Mouse (Mus musculus) lung, postnatal 0 days (tissue): ENCODE data around the gene Cxcl2. TPM values are rescaled to one million over a fixed set of nuclear protein-coding genes. Genes with fewer than 3 reads are reported as not detected.

Experiments
- ATAC-seq: fragments of 200-750 bp; cut with Nextera tagmentation; 2 replicates; pipeline ENCODE4 v1.8.0; 2017; ENCODE audit warnings: moderate library complexity
- DNase-seq: peaks from one replicate; pipeline ENCODE4 v3.0.0-alpha.2; 2016; ENCODE audit warnings: low spot score
- H3K27ac ChIP-seq: fragments of 300-500 bp; sonication (generic); 2 replicates; pipeline ENCODE4 v1.5.1; 2014; ENCODE audit warnings: antibody characterized with exemption, mild to moderate bottlenecking, low read length, mixed read lengths
- H3K27me3 ChIP-seq: fragments of 300-500 bp; sonication (generic); replicated peaks from 2 replicates; pipeline ENCODE4 v1.6.1; 2014; ENCODE audit warnings: low read length, mixed read lengths; ENCODE audit not compliant: insufficient read depth
- H3K36me3 ChIP-seq: fragments of 300-500 bp; sonication (generic); 2 replicates; pipeline ENCODE4 v1.6.1; 2014; ENCODE audit warnings: low read length, mixed read lengths; ENCODE audit not compliant: insufficient read depth
- H3K4me1 ChIP-seq: fragments of 300-500 bp; sonication (generic); 2 replicates; pipeline ENCODE4 v1.6.1; 2014; ENCODE audit warnings: antibody characterized with exemption, low read depth, low read length, mixed read lengths; ENCODE audit not compliant: insufficient read depth
- H3K4me2 ChIP-seq: fragments of 300-500 bp; sonication (generic); replicated peaks from 2 replicates; pipeline ENCODE4 v1.6.1; 2014; ENCODE audit warnings: low read depth, mild to moderate bottlenecking, low read length, moderate library complexity, mixed read lengths
- H3K4me3 ChIP-seq: fragments of 300-500 bp; sonication (generic); 2 replicates; pipeline ENCODE4 v1.5.1; 2014; ENCODE audit warnings: low read depth, low read length
- H3K9ac ChIP-seq: fragments of 300-500 bp; sonication (generic); replicated peaks from 2 replicates; pipeline ENCODE4 v1.6.1; 2014; ENCODE audit warnings: low read depth, mild to moderate bottlenecking
- H3K9me3 ChIP-seq: fragments of 300-500 bp; sonication (generic); 2 replicates; pipeline ENCODE4 v1.6.1; 2016; ENCODE audit warnings: low read length, mixed read lengths
- CTCF ChIP-seq: IDR thresholded peaks from 2 replicates; pipeline ENCODE4 v1.5.1; 2016; ENCODE audit warnings: antibody characterized with exemption, mild to moderate bottlenecking
- EP300 ChIP-seq: IDR thresholded peaks from 2 replicates; pipeline ENCODE4 v1.6.1; 2016; ENCODE audit warnings: antibody characterized with exemption, mild to moderate bottlenecking, control low read depth
- WGBS: fragments of 180-500 bp; shearing (Covaris S2); extraction: QIAGEN DNeasy Blood & Tissue Kit; methylation state at CpG from one replicate; pipeline ENCODE4 v1.1.7; 2014; 5-methylcytosine and 5-hydroxymethylcytosine counted together
- polyA plus RNA-seq: library from polyadenylated mRNA; unstranded; fragments of >200 nt; fragmentation: Nextera tagmentation; extraction: Ambion mirVana; gene quantifications from 2 replicates; pipeline ENCODE4 v1.2.1, GENCODE M21; 2015

Cxcl2 gene
- polyA plus RNA-seq, 1 experiment from 2014 or later = 0.35 TPM

- H3K4me1 ChIP-seq = no peaks in the 10 kb centered on the region; the same call in 1 of the 2 replicates
- H3K36me3 ChIP-seq = no peaks in the 10 kb centered on the region
- no peak overlapping the region for H3K9ac ChIP-seq
- no peak overlapping the region for H3K4me3 ChIP-seq
- ATAC-seq (no peak), DNase-seq (no peak)
- H3K4me2 ChIP-seq = no peak overlapping the region
- H3K27me3 ChIP-seq = no peaks in the 10 kb centered on the region
- no peaks in the 10 kb centered on the region for H3K9me3 ChIP-seq
- H3K27ac ChIP-seq = no peak overlapping the region
- 82% methylated on average over 7 of the region's 7 CpGs for WGBS
- TF ChIP-seq CTCF = no peak
- TF ChIP-seq EP300 = no peak
Measured at GRCm38 (mm10) chr5:90880335-90880850, 23.3 kb upstream of the Cxcl2 start.

- DNase-seq = no peak
- TF ChIP-seq CTCF (no peak), EP300 (no peak)
- no peak overlapping the region for H3K4me3 ChIP-seq
- no peak overlapping the region for H3K27ac ChIP-seq
- no peaks in the 10 kb centered on the region for H3K36me3 ChIP-seq
- 83% methylated on average over 4 of the region's 4 CpGs for WGBS
- no peaks in the 10 kb centered on the region for H3K27me3 ChIP-seq
- no peak for ATAC-seq
- H3K9ac ChIP-seq = no peak overlapping the region
- no peak overlapping the region for H3K4me2 ChIP-seq
- no peaks in the 10 kb centered on the region; the same call in 1 of the 2 replicates for H3K4me1 ChIP-seq
- H3K9me3 ChIP-seq = no peaks in the 10 kb centered on the region
Measured at GRCm38 (mm10) chr5:90881021-90881420, 22.6 kb upstream of the Cxcl2 start.

GRCm38 (mm10) chr5:90881682-90882081 lies 22.0 kb upstream of the Cxcl2 start:
- ATAC-seq (peak; percentile 62), DNase-seq (peak; percentile 61)
- H3K4me2 ChIP-seq = no peak overlapping the region
- H3K36me3 ChIP-seq = no peaks in the 10 kb centered on the region
- H3K4me3 ChIP-seq = no peak overlapping the region
- H3K27me3 ChIP-seq = no peaks in the 10 kb centered on the region
- H3K9ac ChIP-seq = no peak overlapping the region
- 72% methylated on average over 5 of the region's 5 CpGs for WGBS
- no peaks in the 10 kb centered on the region; the same call in 1 of the 2 replicates for H3K4me1 ChIP-seq
- no peaks in the 10 kb centered on the region for H3K9me3 ChIP-seq
- H3K27ac ChIP-seq = no peak overlapping the region
- TF ChIP-seq CTCF (no peak), EP300 (no peak)

- no peaks in the 10 kb centered on the region for H3K9me3 ChIP-seq
- H3K4me1 ChIP-seq = no peaks in the 10 kb centered on the region; the same call in 1 of the 2 replicates
- ATAC-seq = no peak
- TF ChIP-seq EP300 (no peak), CTCF (no peak)
- H3K4me2 ChIP-seq = no peak overlapping the region
- H3K4me3 ChIP-seq = no peak overlapping the region
- no peaks in the 10 kb centered on the region for H3K36me3 ChIP-seq
- 83% methylated on average over 5 of the region's 5 CpGs for WGBS
- no peak overlapping the region for H3K27ac ChIP-seq
- no peak for DNase-seq
- H3K27me3 ChIP-seq = no peaks in the 10 kb centered on the region
- H3K9ac ChIP-seq = no peak overlapping the region
Measured at GRCm38 (mm10) chr5:90882146-90882545, 21.5 kb upstream of the Cxcl2 start.

- no peak overlapping the region for H3K27ac ChIP-seq
- DNase-seq = peak; percentile 54
Measured at GRCm38 (mm10) chr5:90884628-90885242, 18.9 kb upstream of the Cxcl2 start.

GRCm38 (mm10) chr5:90888661-90889060 lies 15.0 kb upstream of the Cxcl2 start:
- Histone ChIP-seq H3K27ac (no peak overlapping the region), H3K27me3 (no peaks in the 10 kb centered on the region), H3K36me3 (no peaks in the 10 kb centered on the region), H3K9me3 (no peaks in the 10 kb centered on the region), H3K4me1 (no peaks in the 10 kb centered on the region), H3K4me3 (no peak overlapping the region), H3K9ac (no peak overlapping the region), H3K4me2 (no peak overlapping the region)
- WGBS = 73% methylated on average over 5 of the region's 5 CpGs
- no peak for DNase-seq
- no peak for ATAC-seq
- TF ChIP-seq CTCF (no peak), EP300 (no peak)

More at GRCm38 (mm10) chr5:90884628-90885242, 18.9 kb upstream of the Cxcl2 start:
- 34% methylated on average over 2 of the region's 2 CpGs for WGBS
- H3K36me3 ChIP-seq = no peaks in the 10 kb centered on the region
- H3K4me3 ChIP-seq = no peak overlapping the region
- H3K27me3 ChIP-seq = no peaks in the 10 kb centered on the region
- peak; percentile 32; the same call in 1 of the 2 replicates for ATAC-seq
- no peak overlapping the region for H3K4me2 ChIP-seq
- H3K9me3 ChIP-seq = no peaks in the 10 kb centered on the region
- H3K4me1 ChIP-seq = no peaks in the 10 kb centered on the region; the same call in 1 of the 2 replicates
- no peak overlapping the region for H3K9ac ChIP-seq
- TF ChIP-seq CTCF (no peak), EP300 (no peak)
